Mouse (Mus musculus): ENCODE results near the gene Il21.

The Il21 gene

DNA sequence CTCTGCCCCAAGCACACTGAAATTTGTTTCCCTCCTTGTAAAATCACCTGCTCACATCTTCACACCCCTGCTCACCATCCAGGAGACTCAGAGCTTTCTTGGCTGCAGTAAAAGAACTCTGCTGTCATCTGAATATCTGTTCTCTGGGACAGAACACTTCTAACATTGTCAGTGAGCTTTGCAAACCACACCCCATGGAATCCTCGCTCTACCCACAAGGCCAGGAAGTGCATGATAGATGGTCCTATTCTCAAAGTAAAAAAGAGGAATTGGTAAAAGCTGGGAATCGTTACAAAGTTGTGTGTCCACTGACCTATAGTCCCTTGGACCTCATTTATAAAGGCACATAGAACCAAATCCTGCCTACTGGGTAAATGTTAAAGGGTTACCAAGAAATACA is 40.5 kb downstream of the Il21 start:
- DNase-seq (ENCODE audit: low spot score), result no peak

DNA sequence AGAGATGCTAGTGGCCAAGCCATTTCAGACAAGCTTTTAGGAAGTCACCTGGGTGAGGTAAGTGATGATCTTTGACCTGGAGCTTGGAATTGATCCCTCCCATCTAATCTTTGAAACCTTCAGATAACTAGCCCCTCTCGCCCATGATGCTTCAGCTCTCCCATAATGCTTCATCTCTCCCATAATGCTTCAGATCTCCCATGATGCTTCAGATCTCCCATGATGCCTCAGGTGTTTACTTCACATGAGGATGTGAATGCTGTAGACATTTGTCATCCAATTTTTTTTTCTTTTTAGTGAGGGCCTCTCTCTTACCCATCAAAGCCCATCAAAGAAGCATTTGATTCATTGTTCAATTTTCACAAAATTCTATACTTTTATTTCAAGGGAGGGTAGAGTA is 46.9 kb downstream of the Il21 start:
- no peak for DNase-seq (ENCODE audit: low spot score)

DNA sequence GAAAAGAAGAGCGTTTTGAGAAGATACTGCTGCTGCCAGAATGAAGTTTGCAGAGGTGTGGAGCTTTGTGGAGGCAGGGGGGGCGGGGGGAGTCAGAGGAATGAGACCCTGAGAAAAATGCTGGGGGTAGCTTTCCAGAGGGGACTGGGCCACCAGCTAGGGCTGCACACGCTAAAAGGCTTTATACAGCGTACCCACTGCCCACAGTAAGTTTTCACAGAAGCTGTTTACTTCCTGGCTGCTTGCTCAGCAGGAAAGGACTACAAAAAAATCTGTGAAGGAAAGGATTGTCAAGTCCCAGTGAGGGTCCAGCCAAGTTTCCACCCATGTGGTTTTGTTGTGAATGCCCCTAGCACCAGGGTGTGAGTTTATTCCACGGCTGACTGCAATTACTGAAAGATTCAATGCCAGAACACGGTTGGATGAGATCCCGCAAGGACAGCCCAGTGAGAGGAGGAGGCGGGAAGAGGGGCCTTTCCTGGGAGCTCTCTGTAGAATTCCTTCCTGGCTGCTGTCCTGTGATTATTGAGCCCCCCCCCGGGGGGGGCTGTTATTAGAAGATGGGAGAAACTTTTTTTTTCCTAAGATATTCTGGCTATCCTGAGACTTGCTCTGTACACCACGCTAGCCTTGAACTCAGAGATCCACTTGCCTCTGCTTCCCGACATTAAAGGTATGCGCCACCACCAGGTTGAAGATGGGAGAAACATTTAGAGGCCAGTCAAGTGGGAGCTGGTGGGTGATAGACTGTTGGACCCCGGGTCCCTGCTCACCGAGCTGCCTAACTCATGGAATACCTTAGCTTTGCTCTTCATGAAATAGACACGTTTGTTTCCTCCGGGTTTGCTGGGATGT is 49.8 kb downstream of the Il21 start:
- no peak for DNase-seq (ENCODE audit: low spot score)

DNA sequence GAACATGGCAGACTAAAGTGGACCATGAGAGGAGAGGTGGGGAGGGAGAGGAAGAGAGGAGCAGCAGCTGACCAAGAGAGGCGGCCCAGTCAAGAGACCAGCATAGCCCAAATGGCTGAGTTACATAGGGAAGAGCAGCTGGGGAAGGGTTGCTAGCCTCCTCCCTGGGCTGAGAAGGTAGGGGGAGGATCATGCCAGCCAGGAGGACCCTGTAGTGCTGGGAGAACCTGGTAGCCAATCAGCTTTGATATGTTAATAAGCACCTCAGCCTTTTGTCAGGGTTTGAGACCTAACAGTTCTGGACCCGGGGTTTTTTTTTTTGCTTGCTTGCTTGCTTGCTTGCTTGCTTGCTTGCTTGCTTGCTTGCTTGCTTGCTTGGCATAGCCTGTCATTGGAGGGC is 51.4 kb downstream of the Il21 start:
- no peak for DNase-seq (ENCODE audit: low spot score)

DNA sequence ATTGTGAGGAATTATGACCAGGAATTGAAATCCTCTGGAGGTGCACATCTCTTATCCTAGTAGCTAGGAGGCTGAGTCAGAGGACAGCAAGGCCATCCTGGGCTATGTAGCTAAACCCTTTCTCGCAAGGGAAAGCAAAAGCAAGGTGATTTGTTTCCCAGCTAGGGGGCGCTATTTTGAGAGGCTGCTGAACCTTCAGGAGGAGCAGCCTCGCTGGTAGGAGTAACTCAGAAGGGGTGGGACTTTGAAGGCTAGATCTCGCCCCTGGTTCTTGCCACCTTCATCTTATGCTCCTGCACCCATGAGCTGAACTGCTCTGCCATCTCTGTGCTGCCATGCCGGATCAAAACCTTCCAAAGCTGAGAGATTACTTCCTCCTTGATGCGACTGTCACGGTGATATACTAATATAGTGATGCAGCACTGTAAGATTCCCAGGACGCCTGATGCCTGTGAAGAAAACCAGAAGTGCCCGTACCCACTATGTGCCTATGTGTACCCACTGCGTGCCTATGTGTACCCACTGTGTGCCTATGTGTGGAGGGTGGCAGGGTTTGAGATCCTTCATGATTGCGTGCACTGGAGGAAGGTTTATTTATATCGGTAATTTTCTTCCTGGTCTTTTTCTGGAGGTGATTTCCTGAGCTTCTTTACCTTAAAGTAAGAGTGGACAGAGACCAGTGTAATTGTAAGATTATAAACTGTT is 52.2 kb downstream of the Il21 start:
- DNase-seq (ENCODE audit: low spot score), result no peak

DNA sequence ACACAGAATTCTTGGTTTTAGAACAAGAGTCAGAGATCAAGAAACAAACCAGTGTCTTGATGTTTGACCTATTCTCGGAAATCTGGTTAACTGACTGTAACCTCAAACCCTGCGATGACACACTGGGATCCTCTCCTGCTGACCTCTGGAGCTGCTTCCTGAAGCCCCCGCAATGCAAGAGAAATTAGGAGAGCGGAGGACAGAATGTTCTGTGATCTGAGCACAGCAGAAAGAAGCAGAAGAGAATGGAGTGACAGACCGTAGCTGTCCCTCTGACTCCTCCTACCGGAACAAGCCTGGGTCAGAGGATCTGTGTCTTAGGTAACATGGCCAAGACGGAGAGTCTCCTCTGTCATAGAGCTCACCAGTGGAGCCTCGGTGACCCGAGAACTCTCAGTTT is 53.0 kb downstream of the Il21 start:
- DNase-seq (ENCODE audit: low spot score), result no peak

- no peak for DNase-seq (ENCODE audit: low spot score)
Observed at GRCm38 (mm10) chr3:37174711-37175572, 57.5 kb downstream of the Il21 start.

GRCm38 (mm10) chr3:37173285-37173684 is 59.2 kb downstream of the Il21 start:
- no peak for DNase-seq (ENCODE audit: low spot score)
